Mouse (Mus musculus) urinary bladder, postnatal 0 days (tissue): Measurements from ENCODE around the gene Arih2. TPM values are rescaled to one million over a fixed set of nuclear protein-coding genes. Genes with fewer than 3 reads are reported as not detected.
A peak's percentile ranks its signal among the peaks of the same experiment; 100 is the strongest.

ENCODE experiments used
- microRNA counts: library from miRNA; unstranded; fragments of <30 nt; microRNA quantifications from one replicate; lab custom pipeline; 2016
- microRNA-seq: library from miRNA; unstranded; fragments of <30 nt; microRNA quantifications from one replicate; pipeline ENCODE4, GENCODE M21; 2016
- polyA plus RNA-seq: library from polyadenylated mRNA; unstranded; fragments of >200 nt; fragmentation: Nextera tagmentation; extraction: Ambion mirVana; gene quantifications from 2 replicates; pipeline ENCODE4 v1.2.1, GENCODE M21; 2015

Arih2 gene
- polyA plus RNA-seq = 29.9 and 32.6 TPM in 2 replicates

DNA sequence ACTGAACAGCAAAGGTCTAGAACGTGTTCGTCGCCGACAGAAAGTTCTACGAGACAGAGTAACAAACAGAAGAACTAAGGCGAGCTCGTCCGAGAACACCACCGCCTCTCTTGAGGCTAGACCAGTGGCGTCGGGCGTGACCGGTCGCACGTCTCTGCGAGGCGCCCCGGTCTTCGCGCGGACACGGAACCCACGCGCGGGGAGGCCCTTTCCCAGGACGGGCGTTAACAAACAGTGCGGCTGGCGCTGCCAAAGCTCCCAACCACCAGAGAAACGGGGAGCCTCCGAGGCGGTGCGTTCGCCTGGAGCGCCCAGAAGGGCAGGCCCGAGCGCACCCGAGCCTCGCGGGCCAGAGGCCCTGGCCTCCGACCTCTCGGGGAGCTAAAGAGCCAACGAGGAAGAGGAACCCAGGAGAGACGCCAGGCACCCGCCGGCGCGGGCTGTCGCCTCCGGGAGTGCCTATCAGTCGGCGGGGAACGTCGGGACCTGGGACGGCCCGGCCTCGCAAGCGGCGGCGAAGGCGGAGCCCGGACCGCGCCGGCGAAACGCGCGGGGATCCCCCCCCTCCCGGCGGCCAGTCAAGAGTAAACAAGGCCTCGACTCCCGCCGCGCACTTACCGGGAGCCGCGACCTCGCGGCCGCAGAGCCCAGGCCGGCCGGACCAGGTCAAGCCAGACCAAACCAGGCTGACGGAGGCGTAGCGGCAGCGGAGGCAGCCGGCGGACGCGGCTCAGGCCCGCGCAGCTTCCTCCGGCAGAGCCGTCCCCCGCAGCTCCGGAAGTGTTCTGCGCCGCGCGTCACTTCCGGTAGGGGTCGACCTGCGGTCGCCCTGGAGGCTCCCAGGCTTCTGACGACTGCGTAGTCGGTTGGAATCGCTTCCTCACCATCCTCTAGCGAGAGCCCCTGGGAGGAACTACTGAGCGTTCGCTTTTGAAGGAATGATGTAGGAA is at the start of gene Arih2:
Arih2 (minus strand) TSS at position 776 of the 950 bp plus-strand sequence.

DNA sequence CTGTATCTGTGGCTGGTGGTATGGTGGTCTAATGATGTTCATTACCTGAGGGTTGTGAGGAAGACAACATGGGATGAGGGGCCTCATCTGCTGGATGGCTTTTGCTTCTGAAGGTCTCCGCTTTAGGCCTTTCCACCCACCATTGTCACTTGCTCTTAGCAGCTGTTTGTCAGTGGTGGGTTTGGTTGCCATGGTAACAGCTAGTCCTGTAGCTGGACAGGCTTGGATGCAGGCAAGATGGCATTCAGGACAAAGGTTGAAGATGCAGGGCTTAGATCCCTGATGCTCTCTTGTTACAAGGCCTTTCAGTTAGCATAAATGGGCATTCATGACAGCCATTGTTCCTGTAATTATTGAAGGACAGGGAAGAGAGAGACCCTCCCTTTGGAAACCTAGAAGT is 39.9 kb upstream of the Arih2 start, which contains the start of gene Prkar2a:
Prkar2a (plus strand) TSS at position 209 of the 400 bp plus-strand sequence.

DNA sequence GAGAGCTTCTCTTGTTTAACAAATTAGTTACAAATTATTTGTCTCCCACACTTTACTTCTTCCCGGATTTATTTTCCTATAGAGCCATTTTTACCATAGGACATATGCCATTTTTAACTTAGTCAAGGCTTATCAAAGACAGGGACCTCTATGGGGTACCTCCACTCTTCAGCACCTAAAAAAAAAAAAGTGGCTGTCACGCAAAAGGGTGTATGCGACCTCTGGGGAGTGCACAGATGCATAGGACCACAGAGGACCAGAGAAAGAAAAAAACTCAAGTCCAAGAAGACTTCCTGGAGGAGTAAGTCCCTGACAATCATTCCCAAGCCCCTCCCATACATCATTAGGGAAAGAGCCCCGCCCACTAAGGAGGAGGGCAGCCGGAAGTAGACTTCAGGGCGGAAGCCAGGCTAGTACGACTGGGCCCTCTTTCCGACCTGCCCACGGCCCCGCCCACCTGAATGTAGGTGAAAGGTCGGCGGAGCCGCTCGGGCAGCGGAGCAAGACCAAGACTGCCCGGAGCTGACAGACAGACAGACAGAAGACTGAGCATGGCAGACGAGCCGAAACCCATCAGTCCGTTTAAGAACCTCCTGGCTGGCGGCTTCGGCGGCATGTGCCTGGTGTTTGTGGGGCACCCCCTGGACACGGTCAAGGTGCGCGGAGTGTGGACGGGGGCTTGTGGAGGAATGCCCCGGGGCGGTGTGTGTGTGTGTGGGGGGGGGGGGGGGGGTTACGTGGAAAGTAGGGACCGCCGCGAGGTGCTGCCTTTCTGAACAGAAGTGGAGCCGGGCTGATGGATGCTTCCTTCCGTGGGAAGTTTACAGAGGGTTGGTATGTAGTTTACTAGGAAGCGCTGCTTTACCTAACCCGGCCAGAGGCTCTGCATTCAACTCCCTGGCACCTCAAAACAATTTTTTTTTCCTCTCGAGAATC is 12.8 kb upstream of the Arih2 start, which contains the start of gene Slc25a20:
Slc25a20 (plus strand) TSS at position 412 of the 936 bp plus-strand sequence.

DNA sequence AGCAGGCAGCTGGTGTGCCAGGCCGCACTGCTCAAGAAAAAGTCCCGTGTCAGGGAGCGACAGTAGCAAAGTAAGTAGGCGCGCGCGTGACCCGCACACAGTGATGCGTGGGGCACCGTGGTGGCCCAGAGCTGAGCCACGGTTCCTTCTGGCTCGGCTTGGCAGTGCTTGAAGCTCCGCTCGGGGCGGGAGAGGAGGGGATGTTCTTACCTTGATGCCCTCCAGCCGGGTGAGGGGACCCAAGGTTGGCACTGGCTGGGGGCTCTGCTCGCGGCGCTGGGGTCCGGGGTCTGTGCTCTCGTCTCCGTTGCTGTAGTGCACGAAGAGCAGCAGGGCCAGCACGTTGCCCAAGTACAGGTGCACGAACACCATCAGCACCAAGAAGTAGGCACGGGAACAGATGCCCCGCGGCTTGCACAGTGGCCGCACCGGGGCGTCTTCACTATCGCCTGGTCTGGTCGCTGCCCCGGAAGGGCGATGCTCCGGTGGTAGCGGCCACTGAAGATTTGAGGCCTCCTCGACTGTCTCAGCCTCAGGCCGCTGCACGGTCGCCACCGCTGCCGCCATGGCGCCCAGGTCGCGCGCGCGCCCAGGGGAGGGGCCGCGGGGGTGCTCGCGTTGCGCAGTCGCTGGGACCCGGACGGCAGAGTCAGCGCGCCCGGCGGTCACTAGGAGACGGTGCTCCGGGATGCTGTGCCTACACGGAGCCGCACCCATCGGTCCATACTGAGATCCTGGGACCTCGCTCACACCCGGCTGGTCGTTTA is 52.0 kb downstream of the Arih2 start, which contains the start of gene P4htm:
P4htm (minus strand) TSS at position 670 of the 767 bp plus-strand sequence.

DNA sequence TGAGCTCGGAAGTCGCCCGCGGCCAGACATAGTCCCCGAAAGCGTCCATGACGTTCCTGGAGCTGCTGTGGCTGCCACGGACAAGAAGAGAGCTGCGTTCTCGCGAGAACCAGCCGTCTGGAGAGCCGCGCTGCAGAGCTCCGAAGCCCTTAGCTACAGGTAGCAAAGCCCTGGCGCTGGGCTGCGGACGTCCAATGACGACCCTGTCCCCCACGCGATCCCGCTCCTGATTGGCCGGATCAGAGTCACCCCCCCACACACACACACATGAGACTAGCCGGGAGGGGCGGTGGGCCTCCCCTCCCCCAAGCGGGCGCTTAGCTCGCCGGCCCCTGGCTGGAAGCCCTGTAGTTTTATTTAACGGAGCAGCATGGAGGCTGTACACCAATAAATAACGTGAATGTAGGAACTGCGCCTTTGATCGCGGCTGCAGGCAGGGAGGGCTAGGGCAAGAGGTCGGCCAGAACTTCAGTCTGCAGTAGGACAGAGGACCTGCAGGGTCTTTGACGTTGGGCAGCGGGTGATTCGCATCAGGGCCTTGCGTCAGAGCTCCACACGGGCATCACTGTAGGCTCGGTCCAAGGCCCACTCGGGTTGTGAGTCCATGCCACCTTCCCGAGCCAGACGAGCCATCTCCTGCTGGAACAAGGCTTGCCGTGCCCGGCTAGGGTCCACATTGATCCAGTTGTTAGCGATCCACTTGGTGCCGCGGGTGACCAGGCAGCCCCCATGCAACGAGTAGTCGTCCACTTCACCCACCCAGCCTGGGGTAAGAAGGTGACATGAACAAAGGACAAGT is 70.4 kb downstream of the Arih2 start, which contains the start of gene Wdr6:
Wdr6 (minus strand) TSS at position 195 of the 799 bp plus-strand sequence.

DNA sequence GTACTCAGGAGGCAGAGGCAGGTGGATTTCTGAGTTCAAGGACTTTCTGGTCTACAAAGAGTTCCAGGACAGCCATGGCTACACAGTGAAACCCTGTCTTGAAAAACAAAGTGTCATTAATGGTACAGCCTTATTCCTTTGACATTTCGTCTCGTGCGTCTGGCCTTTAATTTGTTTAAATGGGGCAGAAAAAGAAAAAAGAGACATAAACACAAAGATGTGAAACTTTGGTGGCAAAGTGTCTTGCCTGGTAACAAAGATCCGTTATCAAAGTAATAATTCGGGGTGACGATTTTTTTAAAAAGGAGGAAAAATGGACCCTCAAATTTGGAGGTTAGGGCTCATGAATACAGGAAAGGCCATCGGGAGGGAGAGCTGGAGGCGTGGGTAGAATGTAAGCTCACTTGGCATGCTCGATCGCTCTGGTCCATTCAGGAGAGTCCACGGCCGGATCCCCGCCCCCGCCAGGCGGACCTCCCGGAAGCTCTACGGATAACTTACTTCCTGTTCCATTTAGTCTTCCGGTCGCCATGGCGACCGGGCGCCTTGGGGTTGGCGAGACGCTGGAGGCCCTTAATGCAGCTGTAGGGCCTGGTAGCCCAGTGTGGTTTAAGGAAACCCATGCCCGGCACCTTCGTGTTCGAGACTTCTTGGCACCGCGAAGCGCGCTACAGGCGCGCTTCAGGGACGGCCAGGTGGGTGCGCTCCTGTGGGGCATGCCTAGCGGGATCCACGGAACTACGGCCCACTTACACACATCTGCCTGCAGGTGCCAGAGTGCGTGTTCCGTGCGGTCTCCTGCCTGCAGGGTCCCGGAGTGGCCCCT is 79.6 kb downstream of the Arih2 start, which contains the start of gene Dalrd3:
Dalrd3 (plus strand) TSS at position 506 of the 826 bp plus-strand sequence.

DNA sequence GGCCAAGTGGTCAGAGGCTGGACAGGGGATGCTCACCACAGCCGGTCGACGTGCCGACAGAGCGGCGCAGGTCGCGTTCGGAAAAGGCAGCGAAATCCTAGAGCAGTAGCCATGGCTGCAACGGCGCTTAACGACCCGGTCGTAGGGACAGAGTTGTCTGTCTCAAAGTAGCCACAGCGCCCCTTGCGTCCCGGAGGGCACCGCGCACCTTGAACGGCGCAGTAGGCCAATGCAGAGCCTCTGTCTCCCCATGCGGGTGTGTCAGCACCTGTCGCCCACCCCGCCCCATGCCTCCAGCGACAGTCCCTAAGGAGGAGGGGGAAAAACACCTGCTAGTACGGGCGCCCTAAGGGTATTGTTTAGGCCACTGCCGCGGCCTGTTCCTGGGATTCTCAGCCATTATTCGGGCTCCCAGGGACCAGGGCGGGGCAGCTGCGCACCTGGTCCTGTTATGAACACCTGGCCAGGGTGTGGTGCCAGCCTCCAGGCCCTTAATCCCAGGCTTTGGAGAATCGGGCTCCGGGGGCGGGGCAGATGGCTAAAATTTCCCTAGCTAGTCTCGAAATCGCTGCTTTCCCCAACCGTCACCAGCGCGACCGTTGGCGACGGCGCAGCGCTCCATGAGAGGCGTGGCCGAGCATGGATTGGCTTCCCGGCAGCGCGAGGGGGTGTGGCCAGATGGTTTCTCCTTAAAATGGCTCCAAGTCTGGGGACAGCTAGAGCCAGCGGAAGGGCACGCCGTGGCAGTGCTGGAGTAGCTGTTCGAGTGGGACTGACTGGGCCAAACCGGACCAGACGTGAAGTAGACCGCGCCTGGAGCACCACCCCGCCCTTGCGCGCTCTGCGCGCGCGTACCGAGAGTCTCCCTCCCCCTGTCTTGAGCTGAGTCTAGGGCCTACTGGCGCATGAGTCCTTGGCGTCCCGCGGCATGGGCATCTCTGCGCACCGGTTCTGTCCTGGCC is 82.1 kb downstream of the Arih2 start, which contains the start of gene Ndufaf3:
Ndufaf3 (minus strand) TSS at position 620 of the 962 bp plus-strand sequence.

DNA sequence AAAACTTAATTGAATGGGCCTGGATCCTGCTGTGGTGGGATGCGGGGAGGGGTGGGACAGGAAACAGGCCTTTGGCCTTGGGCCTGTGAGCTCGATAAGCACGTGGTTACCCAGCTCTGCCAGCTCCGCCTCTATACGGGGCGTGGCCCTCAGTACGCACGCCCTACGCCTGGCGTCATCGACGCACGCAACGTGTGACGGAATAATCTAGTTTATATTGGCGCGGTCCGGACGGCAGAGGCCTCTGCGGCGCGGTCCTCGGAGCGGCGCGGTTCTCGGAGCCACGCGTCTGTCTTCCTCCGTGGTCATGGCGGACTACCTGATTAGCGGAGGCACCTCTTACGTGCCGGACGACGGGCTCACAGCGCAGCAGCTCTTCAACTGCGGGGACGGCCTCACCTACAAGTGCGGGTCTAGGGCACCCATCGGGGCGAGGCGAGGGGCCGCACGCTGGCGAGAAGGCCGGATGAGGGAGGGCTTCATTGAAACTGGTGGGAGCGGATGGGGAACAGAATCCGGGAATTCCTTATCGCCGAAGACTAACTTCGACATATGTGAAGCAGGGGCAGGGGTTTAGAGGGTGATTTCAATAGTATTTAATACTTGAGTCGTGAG is 88.9 kb downstream of the Arih2 start, which contains the start of gene Impdh2:
Impdh2 (plus strand) TSS at position 60 of the 615 bp plus-strand sequence.

MicroRNAs encoded within 50 kb of the gene (microRNA counts, 519-probe panel; counts per million panel counts)
- 3,760 counts per million, percentile 66 among the panel's probes with 10 or more counts for microRNA mmu-miR-191 (lab: Ali Mortazavi, UCI)
- microRNA mmu-miR-425 (lab: Ali Mortazavi, UCI) = 3,283 counts per million, percentile 53 among the panel's probes with 10 or more counts

Small RNAs within 50 kb of the gene (microRNA-seq; reads per million reads assigned to microRNA genes)
- gene Gm24083 (not detected), gene Gm26298 (not detected), gene Mir191 (not detected), gene Mir425 (2,407 reads per million, percentile 82 among the genes with 10 or more reads in this experiment)

Other genes with a start within 250 kb of the Arih2 start
- gene Ccdc36, start 220.9 kb downstream of the Arih2 start, polyA plus RNA-seq = 0.29 and 0.34 TPM in 2 replicates
- gene BC048562, start 212.9 kb downstream of the Arih2 start, polyA plus RNA-seq = not detected in 2 replicates
- gene Ccdc71, start 188.9 kb downstream of the Arih2 start, polyA plus RNA-seq = 34.8 and 36.1 TPM in 2 replicates
- 33.7 and 35.9 TPM in 2 replicates for gene Klhdc8b, start 187.8 kb downstream of the Arih2 start, polyA plus RNA-seq
- gene Lamb2, start 169.7 kb downstream of the Arih2 start, polyA plus RNA-seq = 44.4 and 47.7 TPM in 2 replicates
- gene Usp19, start 158.8 kb downstream of the Arih2 start, polyA plus RNA-seq = 32.0 and 32.9 TPM in 2 replicates
- gene Qars, start 141.7 kb downstream of the Arih2 start, polyA plus RNA-seq = 67.1 and 72.1 TPM in 2 replicates
- gene Qrich1, start 132.6 kb downstream of the Arih2 start, polyA plus RNA-seq = 61.3 and 67.2 TPM in 2 replicates
- 69.2 and 70.6 TPM in 2 replicates for gene Impdh2, start 89.1 kb downstream of the Arih2 start, polyA plus RNA-seq
- gene Ndufaf3, start 82.0 kb downstream of the Arih2 start, polyA plus RNA-seq = 36.5 and 41.8 TPM in 2 replicates
- 38.5 and 41.8 TPM in 2 replicates for gene Dalrd3, start 79.5 kb downstream of the Arih2 start, polyA plus RNA-seq
- 29.2 and 32.3 TPM in 2 replicates for gene Wdr6, start 70.6 kb downstream of the Arih2 start, polyA plus RNA-seq
- 7.3 and 9.2 TPM in 2 replicates for gene P4htm, start 51.7 kb downstream of the Arih2 start, polyA plus RNA-seq
- 41.8 and 42.2 TPM in 2 replicates for gene Slc25a20, start 12.7 kb upstream of the Arih2 start, polyA plus RNA-seq
- 21.9 and 24.5 TPM in 2 replicates for gene Prkar2a, start 39.9 kb upstream of the Arih2 start, polyA plus RNA-seq
- 18.0 and 24.5 TPM in 2 replicates for gene Ip6k2, start 134.4 kb upstream of the Arih2 start, polyA plus RNA-seq
- 6.2 and 10.4 TPM in 2 replicates for gene Nckipsd, start 159.0 kb upstream of the Arih2 start, polyA plus RNA-seq
- gene Celsr3, start 176.9 kb upstream of the Arih2 start, polyA plus RNA-seq = 0.08 and 0.42 TPM in 2 replicates
- 5.2 and 5.4 TPM in 2 replicates for gene Slc26a6, start 203.9 kb upstream of the Arih2 start, polyA plus RNA-seq